Mouse (Mus musculus): ENCODE measurements around the gene Rft1.

Gene Rft1

DNA sequence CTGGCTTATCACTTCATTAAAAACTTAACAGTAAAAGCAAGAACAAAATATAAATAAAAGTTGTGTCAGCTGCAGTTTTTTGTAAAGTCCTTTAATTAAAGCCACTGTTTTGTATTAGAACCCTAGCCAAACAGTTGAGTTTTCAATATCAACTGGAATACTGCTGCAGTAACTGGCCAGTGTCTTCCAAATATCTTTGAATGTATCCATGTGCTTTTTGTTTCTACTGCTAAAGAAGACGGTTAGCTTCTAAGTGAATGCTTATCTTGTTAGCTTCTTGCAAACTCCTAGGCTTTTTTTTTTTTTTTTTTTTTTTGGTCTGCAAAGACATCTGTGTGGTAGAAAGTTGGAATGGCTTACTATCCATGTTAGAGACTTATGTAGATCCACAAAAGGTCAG is 65.4 kb downstream of the Rft1 start:
- no peak for DNase-seq (ENCODE audit: low spot score in 2 of 2)

DNA sequence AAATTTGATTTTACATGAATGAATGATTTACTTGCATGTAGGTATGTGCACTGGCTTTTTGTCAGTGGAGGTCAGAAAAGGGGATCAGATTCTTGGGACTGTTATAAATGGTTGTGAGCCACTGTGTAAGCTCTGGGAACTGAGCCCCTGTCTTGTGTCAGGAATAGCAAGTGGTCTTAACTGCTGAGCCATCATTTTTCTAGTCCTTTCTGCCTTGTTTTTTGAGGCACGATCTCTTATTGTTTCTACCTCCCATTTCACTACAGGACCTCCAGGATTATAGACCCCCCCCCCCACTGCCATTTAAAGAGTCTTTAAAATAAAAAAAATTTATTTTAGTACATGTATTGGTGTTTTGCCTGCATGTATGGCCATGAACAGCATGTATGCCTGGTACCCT is 67.7 kb downstream of the Rft1 start:
- DNase-seq (ENCODE audit: low spot score in 2 of 2): no peak

DNA sequence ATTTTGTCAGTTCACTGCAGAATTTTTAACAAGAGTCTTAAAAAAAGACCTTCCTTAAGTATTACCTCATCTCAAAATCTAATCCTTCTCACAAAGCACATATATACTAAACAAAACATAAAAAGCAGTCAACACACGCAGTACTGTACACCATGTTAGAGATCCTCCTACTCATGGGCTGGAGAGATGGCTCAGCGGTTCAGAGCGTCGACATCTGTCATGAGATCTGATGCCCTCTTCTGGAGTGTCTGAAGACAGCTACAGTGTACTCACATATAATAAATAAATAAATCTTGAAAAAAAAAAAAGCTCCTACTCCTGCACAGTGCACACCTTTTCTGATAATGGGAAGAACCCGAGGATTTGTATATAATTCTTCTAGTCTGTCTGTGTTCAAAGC is 68.2 kb downstream of the Rft1 start:
- DNase-seq (ENCODE audit: low spot score in 2 of 2): no peak

DNA sequence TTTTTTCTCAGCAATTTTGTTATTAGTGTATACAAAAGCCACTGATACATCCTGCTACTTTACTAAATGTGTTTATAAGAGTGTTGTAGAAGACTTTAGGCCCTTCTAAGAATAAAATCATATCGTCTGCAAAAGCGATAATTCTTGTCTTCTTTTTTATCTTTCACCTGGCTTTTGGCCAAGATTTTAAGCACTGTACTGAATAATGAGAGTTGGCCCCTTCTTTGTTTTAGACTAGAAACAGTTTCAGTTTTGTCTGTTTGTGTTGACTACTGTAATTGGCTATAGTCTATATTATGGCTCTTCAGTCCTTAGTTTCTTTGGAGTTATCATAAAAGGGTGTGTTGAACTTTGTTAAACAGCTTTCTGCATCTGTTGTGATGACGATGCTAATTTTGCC is 77.7 kb downstream of the Rft1 start:
- DNase-seq (ENCODE audit: low spot score in 2 of 2): no peak

DNA sequence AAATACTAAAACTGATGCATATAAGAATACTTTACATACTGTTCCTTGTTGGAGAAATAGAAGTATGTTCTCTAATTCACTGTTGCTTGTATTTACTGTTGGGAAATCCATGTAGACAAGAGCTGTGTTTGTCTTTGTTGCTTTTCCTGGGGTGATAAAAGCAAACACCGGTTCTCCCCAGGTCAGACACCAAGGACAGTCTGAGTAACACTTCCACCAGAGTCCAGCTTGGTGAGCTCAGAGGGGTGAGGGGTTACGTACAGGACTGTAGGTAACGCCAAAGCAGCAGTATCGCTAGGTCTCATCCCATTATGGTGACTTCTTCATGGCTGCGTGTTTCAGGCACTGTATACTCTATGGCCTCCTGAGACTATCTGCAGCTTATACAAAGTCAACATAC is 80.5 kb downstream of the Rft1 start:
- DNase-seq (ENCODE audit: low spot score in 2 of 2): no peak

DNA sequence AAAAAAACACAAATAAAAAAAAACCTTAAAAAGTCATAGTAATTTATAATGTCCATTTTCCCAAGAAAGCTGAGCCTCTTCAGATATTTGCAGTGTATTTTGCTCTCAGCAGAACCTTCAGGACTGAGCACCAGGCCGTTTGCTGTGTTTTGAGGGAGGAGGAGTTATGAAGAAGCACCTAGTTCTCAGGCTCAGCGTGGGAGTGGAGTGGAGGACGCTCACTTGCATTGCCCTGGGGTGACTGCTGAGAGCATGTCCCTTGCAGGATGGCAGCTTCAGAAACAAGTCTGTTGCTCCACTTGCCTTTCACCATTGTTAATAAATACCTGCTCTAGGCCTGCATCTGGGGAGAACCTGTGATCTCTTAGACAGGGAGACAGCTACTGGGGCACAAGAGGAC is 81.7 kb downstream of the Rft1 start:
- no peak for DNase-seq (ENCODE audit: low spot score in 2 of 2)

DNA sequence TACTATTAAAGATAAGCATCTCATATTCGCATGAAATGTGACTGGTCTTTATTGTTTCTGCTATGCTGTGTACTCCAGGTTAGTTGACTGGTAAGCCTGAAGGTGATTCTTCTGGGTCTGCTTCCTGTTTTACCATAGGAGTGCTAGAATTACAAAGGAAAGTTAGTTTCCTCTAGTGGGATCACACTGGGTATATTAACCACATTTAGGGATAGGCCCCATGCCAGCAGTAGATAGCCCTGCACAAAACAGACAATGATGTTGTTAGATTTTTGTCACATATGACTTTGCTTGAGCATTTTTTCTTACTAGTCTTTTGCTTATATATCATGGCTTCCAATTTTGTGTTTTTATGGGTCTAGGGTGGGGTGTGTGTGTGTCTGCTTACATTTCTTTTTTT is 82.3 kb downstream of the Rft1 start:
- DNase-seq (ENCODE audit: low spot score in 2 of 2): no peak
